In the genomic region with DNA sequence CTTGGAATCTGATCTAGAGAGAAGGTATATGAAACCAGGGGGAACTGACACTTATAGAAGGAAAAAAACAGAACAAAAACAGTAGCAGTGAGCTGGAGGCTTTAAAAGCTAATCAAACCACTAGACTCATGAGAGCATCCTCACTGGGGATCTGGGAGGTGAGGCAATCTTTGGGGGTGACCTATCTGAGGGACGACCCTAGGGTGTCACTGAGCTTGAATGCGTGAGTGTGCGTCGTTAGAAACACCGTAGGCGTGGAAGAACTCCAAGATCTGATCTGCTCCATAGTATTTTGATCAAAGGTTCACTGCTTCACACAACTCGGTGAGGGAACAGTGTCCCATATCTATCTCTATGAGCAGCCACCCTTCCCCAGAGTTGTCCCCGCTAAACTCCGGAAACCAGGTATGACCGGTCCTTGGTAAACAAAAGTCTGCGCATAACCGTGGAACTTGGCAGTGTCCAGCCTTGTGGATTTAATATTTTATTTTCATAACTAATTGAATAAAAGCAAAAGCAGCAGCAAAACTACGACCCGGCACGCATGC, we compare ENCODE assay signal across 8 mouse cellular contexts. TPM values are rescaled to one million over a fixed set of nuclear protein-coding genes. Genes with fewer than 3 reads are reported as not detected.
DNase-seq lines count a peak whose midpoint lies in the region; ATAC-seq and TF ChIP-seq lines count a peak whose summit lies in the region.

No protein-coding gene starts in this region.

- intact Hi-C loops in left cerebral cortex, postnatal 25 days (cut with DNase I) = no loop called here

- H3K9me3 ChIP-seq in embryonic facial prominence, embryonic 11.5 days (replicated peaks; ENCODE audit: control insufficient read depth, low read length) = no peaks in the 10 kb centered on the region
- H3K9me3 ChIP-seq in intestine, embryonic 16.5 days (ENCODE audit: control insufficient read depth, low read length) = no peaks in the 10 kb centered on the region
- no peaks in the 10 kb centered on the region for H3K9me3 ChIP-seq in neural tube, embryonic 12.5 days

- WGBS in liver, adult 2 months = under 1% methylated on average over 15 of the region's 15 CpGs
- 2% methylated on average over 15 of the region's 15 CpGs for WGBS in embryonic facial prominence, embryonic 11.5 days
- WGBS in intestine, embryonic 16.5 days = 1% methylated on average over 15 of the region's 15 CpGs
- WGBS in neural tube, embryonic 12.5 days = 2% methylated on average over 15 of the region's 15 CpGs

- DNase-seq in liver, adult 2 months (ENCODE audit: extremely low read depth, low read depth, low spot score) = no peak
- DNase-seq in liver = no peak
- DNase-seq in embryonic facial prominence, embryonic 11.5 days (ENCODE audit: low spot score) = peak; percentile 7
- DNase-seq in adrenal gland, adult 8-10 months = no peak
- no peak for DNase-seq in left cerebral cortex, postnatal 25 days (ENCODE audit: low spot score in 2 of 2)
- no peak for DNase-seq in layer of hippocampus, postnatal 14 days (ENCODE audit: low spot score in 2 of 2)

- H3K9ac ChIP-seq in liver, adult 2 months (ENCODE audit: low read depth, low read length) = peak overlapping the region; percentile 33
- H3K9ac ChIP-seq in embryonic facial prominence, embryonic 11.5 days (replicated peaks; ENCODE audit: low read length) = no peak overlapping the region; the same call in 1 of the 2 replicates
- peak overlapping the region; percentile 96 for H3K9ac ChIP-seq in intestine, embryonic 16.5 days (ENCODE audit: low read depth, low read length)
- peak overlapping the region; percentile 91; the same call in 1 of the 2 replicates for H3K9ac ChIP-seq in neural tube, embryonic 12.5 days

- H3K36me3 ChIP-seq in liver, adult 2 months (ENCODE audit: control insufficient read depth, insufficient read depth, low read length) = no peaks in the 10 kb centered on the region
- no peaks in the 10 kb centered on the region for H3K36me3 ChIP-seq in embryonic facial prominence, embryonic 11.5 days (replicated peaks; ENCODE audit: control insufficient read depth, insufficient read depth, low read depth, low read length)
- no peaks in the 10 kb centered on the region for H3K36me3 ChIP-seq in intestine, embryonic 16.5 days (ENCODE audit: control insufficient read depth, insufficient read depth, low read length)
- H3K36me3 ChIP-seq in neural tube, embryonic 12.5 days = no peaks in the 10 kb centered on the region; the same call in 1 of the 2 replicates

- peak; percentile 55 for ATAC-seq in embryonic facial prominence, embryonic 11.5 days (replicated peaks; ENCODE audit: insufficient number of reproducible peaks, low FRiP score, low TSS enrichment, low read depth)
- ATAC-seq in intestine, embryonic 16.5 days = peak; percentile 61
- ATAC-seq in neural tube, embryonic 12.5 days (ENCODE audit: low FRiP score, low read depth) = peak; percentile 68

- H3K79me2 ChIP-seq in liver, adult 2 months (ENCODE audit: control insufficient read depth, insufficient read depth, low read length) = peaks cover 29% of the 10 kb centered on the region

- peak overlapping the region; percentile 65 for H3K4me2 ChIP-seq in embryonic facial prominence, embryonic 11.5 days (ENCODE audit: low read depth, low read length)
- peak overlapping the region; percentile 79 for H3K4me2 ChIP-seq in intestine, embryonic 16.5 days (ENCODE audit: low read depth, low read length)
- H3K4me2 ChIP-seq in neural tube, embryonic 12.5 days (replicated peaks) = peak overlapping the region; percentile 78

- no peak for TF ChIP-seq CTCF in liver, adult 2 months (IDR thresholded peaks at IDR 0.05; ENCODE audit: low read depth, low read length)

- H3K27me3 ChIP-seq in liver, adult 2 months (ENCODE audit: control insufficient read depth, insufficient read depth, low read length) = no peaks in the 10 kb centered on the region
- H3K27me3 ChIP-seq in embryonic facial prominence, embryonic 11.5 days (ENCODE audit: control insufficient read depth, insufficient read depth, low read length) = no peaks in the 10 kb centered on the region
- H3K27me3 ChIP-seq in intestine, embryonic 16.5 days (replicated peaks; ENCODE audit: control insufficient read depth, insufficient read depth, low read length) = no peaks in the 10 kb centered on the region
- no peaks in the 10 kb centered on the region for H3K27me3 ChIP-seq in neural tube, embryonic 12.5 days (replicated peaks)

- no peak for TF ChIP-seq POLR2A in liver, adult 2 months (IDR thresholded peaks at IDR 0.05; ENCODE audit: extremely low read depth, insufficient read depth, low read length)

- H3K4me1 ChIP-seq in liver, adult 2 months (ENCODE audit: control insufficient read depth, insufficient read depth, low read length) = peaks cover 24% of the 10 kb centered on the region
- peaks cover 2% of the 10 kb centered on the region; the same call in 1 of the 2 replicates for H3K4me1 ChIP-seq in embryonic facial prominence, embryonic 11.5 days (ENCODE audit: control insufficient read depth, insufficient read depth, low read length)
- H3K4me1 ChIP-seq in intestine, embryonic 16.5 days (ENCODE audit: control insufficient read depth, insufficient read depth, low read length) = peaks cover 16% of the 10 kb centered on the region
- H3K4me1 ChIP-seq in neural tube, embryonic 12.5 days = peaks cover 16% of the 10 kb centered on the region

- peak overlapping the region; percentile 90 for H3K4me3 ChIP-seq in liver, adult 2 months (ENCODE audit: insufficient read depth, low read depth, low read length)
- H3K4me3 ChIP-seq in embryonic facial prominence, embryonic 11.5 days (ENCODE audit: low read depth, low read length) = peak overlapping the region; percentile 89
- H3K4me3 ChIP-seq in intestine, embryonic 16.5 days (ENCODE audit: low read length) = peak overlapping the region; percentile 97
- peak overlapping the region; percentile 97 for H3K4me3 ChIP-seq in neural tube, embryonic 12.5 days

- H3K27ac ChIP-seq in liver, adult 2 months (replicated peaks; ENCODE audit: insufficient read depth, low read depth, low read length) = peak overlapping the region; percentile 11; the same call in 1 of the 2 replicates
- H3K27ac ChIP-seq in embryonic facial prominence, embryonic 11.5 days (replicated peaks; ENCODE audit: low read depth, low read length) = no peak overlapping the region
- no peak overlapping the region for H3K27ac ChIP-seq in intestine, embryonic 16.5 days (ENCODE audit: low read length)
- H3K27ac ChIP-seq in neural tube, embryonic 12.5 days = no peak overlapping the region

RNA-seq across cellular contexts. Expression of gene Tbc1d20, which starts 0.4 kb away (rescaled TPM):
- 13.0 and 15.9 TPM in 2 replicates for total RNA-seq in liver, adult 2 months (2014; rRNA removed)
- 23.6 and 25.1 TPM in 2 replicates for polyA plus RNA-seq in liver, adult 2 months (2012; rRNA removed)
- polyA plus RNA-seq in embryonic facial prominence, embryonic 11.5 days (2014; fragmentation: Nextera tagmentation; extraction: Ambion mirVana) = 25.4 and 26.4 TPM in 2 replicates
- 35.8 and 37.7 TPM in 2 replicates for polyA plus RNA-seq in intestine, embryonic 16.5 days (2015; fragmentation: Nextera tagmentation; extraction: Ambion mirVana)
- 40.0 and 40.4 TPM in 2 replicates for polyA plus RNA-seq in neural tube, embryonic 12.5 days (2016; fragmentation: Nextera tagmentation; extraction: Ambion mirVana)
- 100 to 1,000 TPM; 143 to 157 (median 143) TPM for total RNA-seq in adrenal gland, adult 8-10 months (2022)
- 10 to 100 TPM; 56.0 to 57.0 TPM for total RNA-seq in left cerebral cortex, postnatal 25 days (2021)
- 10 to 100 TPM; 49.8 to 57.8 TPM for total RNA-seq in layer of hippocampus, postnatal 14 days (2021)

RNA-seq across cellular contexts. Expression of gene Rbck1, which starts 39.2 kb away (rescaled TPM):
- 43.4 and 47.7 TPM in 2 replicates for total RNA-seq in liver, adult 2 months (2014; rRNA removed)
- polyA plus RNA-seq in liver, adult 2 months (2012; rRNA removed) = 92.8 and 107 TPM in 2 replicates
- 58.2 and 64.9 TPM in 2 replicates for polyA plus RNA-seq in embryonic facial prominence, embryonic 11.5 days (2014; fragmentation: Nextera tagmentation; extraction: Ambion mirVana)
- polyA plus RNA-seq in intestine, embryonic 16.5 days (2015; fragmentation: Nextera tagmentation; extraction: Ambion mirVana) = 82.5 and 83.2 TPM in 2 replicates
- polyA plus RNA-seq in neural tube, embryonic 12.5 days (2016; fragmentation: Nextera tagmentation; extraction: Ambion mirVana) = 87.0 and 90.6 TPM in 2 replicates
- total RNA-seq in adrenal gland, adult 8-10 months (2022) = 100 to 1,000 TPM; 120 to 169 (median 145) TPM
- 100 to 1,000 TPM; 101 to 117 TPM for total RNA-seq in left cerebral cortex, postnatal 25 days (2021)
- total RNA-seq in layer of hippocampus, postnatal 14 days (2021) = 100 to 1,000 TPM in 1 of 2 experiments, 10 to 100 TPM in 1; 92.5 to 104 TPM

RNA-seq across cellular contexts. Expression of gene Trib3, which starts 50.6 kb away (rescaled TPM):
- total RNA-seq in liver, adult 2 months (2014; rRNA removed) = 14.7 and 16.2 TPM in 2 replicates
- 4.9 and 5.4 TPM in 2 replicates for polyA plus RNA-seq in liver, adult 2 months (2012; rRNA removed)
- 1.4 and 1.7 TPM in 2 replicates for polyA plus RNA-seq in embryonic facial prominence, embryonic 11.5 days (2014; fragmentation: Nextera tagmentation; extraction: Ambion mirVana)
- 4.4 and 7.1 TPM in 2 replicates for polyA plus RNA-seq in intestine, embryonic 16.5 days (2015; fragmentation: Nextera tagmentation; extraction: Ambion mirVana)
- 2.3 and 2.4 TPM in 2 replicates for polyA plus RNA-seq in neural tube, embryonic 12.5 days (2016; fragmentation: Nextera tagmentation; extraction: Ambion mirVana)
- 10 to 100 TPM in 2 of 4 experiments, 1 to 10 TPM in 2; 2.8 to 11.3 (median 6.9) TPM for total RNA-seq in adrenal gland, adult 8-10 months (2022)
- under 1 TPM; 0.66 to 0.76 TPM for total RNA-seq in left cerebral cortex, postnatal 25 days (2021)
- under 1 TPM; 0.53 to 0.86 TPM for total RNA-seq in layer of hippocampus, postnatal 14 days (2021)
